Mouse (Mus musculus) liver, postnatal 0 days (tissue): ENCODE data around the gene Ttll5. TPM values are rescaled to one million over a fixed set of nuclear protein-coding genes. Genes with fewer than 3 reads are reported as not detected.

ENCODE experiments used
- ATAC-seq: fragments of 200-750 bp; cut with Nextera tagmentation; 2 replicates; pipeline ENCODE4 v1.8.0; 2017; ENCODE audit warnings: mild to moderate bottlenecking, moderate library complexity
- DNase-seq: peaks from one replicate; pipeline ENCODE4 v3.0.0-alpha.2; 2016
- H3K27ac ChIP-seq: fragments of 300-500 bp; sonication (generic); 2 replicates; pipeline ENCODE4 v1.5.1; 2014; ENCODE audit warnings: antibody characterized with exemption, moderate library complexity, mild to moderate bottlenecking, low read depth
- H3K27me3 ChIP-seq: fragments of 300-500 bp; sonication (generic); 2 replicates; pipeline ENCODE4 v1.6.1; 2014; ENCODE audit warnings: low read length, control low read depth, mixed read lengths; ENCODE audit not compliant: insufficient read depth
- H3K36me3 ChIP-seq: fragments of 300-500 bp; sonication (generic); replicated peaks from 2 replicates; pipeline ENCODE4 v1.6.1; 2014; ENCODE audit warnings: mild to moderate bottlenecking, control low read depth, low read length, moderate library complexity, mixed read lengths; ENCODE audit not compliant: insufficient read depth
- H3K4me1 ChIP-seq: fragments of 300-500 bp; sonication (generic); 2 replicates; pipeline ENCODE4 v1.6.1; 2014; ENCODE audit warnings: antibody characterized with exemption, mild to moderate bottlenecking, control low read depth; ENCODE audit not compliant: insufficient read depth
- H3K4me2 ChIP-seq: fragments of 300-500 bp; sonication (generic); 2 replicates; pipeline ENCODE4 v1.6.1; 2014; ENCODE audit warnings: low read depth, mild to moderate bottlenecking, low read length, moderate library complexity, mixed read lengths
- H3K4me3 ChIP-seq: fragments of 300-500 bp; sonication (generic); 2 replicates; pipeline ENCODE4 v1.5.1; 2014; ENCODE audit warnings: low read depth, low read length
- H3K9ac ChIP-seq: fragments of 300-500 bp; sonication (generic); replicated peaks from 2 replicates; pipeline ENCODE4 v1.6.1; 2014; ENCODE audit warnings: mild to moderate bottlenecking, moderate library complexity
- H3K9me3 ChIP-seq: fragments of 300-500 bp; sonication (generic); 2 replicates; pipeline ENCODE4 v1.6.1; 2016; ENCODE audit warnings: mild to moderate bottlenecking, control low read depth, low read length, mixed read lengths
- CTCF ChIP-seq: sonication (generic); IDR thresholded peaks from 2 replicates; pipeline ENCODE4 v1.5.1; 2016; ENCODE audit warnings: antibody characterized with exemption, low read depth
- EP300 ChIP-seq: IDR thresholded peaks from 2 replicates; pipeline ENCODE4 v1.6.1; 2016; ENCODE audit warnings: antibody characterized with exemption, low read depth, mild to moderate bottlenecking
- WGBS: fragments of 180-500 bp; shearing (Covaris S2); extraction: QIAGEN DNeasy Blood & Tissue Kit; methylation state at CpG from one replicate; pipeline ENCODE4 v1.1.7; 2014; ENCODE audit not compliant: insufficient replicate concordance; 5-methylcytosine and 5-hydroxymethylcytosine counted together
- polyA plus RNA-seq: library from polyadenylated mRNA; unstranded; fragments of >200 nt; fragmentation: Nextera tagmentation; extraction: Ambion mirVana; gene quantifications from 2 replicates; pipeline ENCODE4 v1.2.1, GENCODE M21; 2015

The Ttll5 gene
- polyA plus RNA-seq, 1 experiment from 2014 or later, result 2.8 TPM

- ATAC-seq (no peak), DNase-seq (no peak)
- Histone ChIP-seq H3K9me3 (peaks cover 5% of the 10 kb centered on the region), H3K9ac (no peak overlapping the region), H3K4me1 (no peaks in the 10 kb centered on the region), H3K27me3 (no peaks in the 10 kb centered on the region), H3K27ac (no peak overlapping the region), H3K4me2 (no peak overlapping the region), H3K36me3 (peaks cover 43% of the 10 kb centered on the region), H3K4me3 (no peak overlapping the region)
- WGBS, result 75% methylated on average over 4 of the region's 4 CpGs
- TF ChIP-seq CTCF, result no peak
- TF ChIP-seq EP300, result no peak
These were observed 105.3 kb downstream of the Ttll5 start for GRCm38 (mm10) chr12:85929711-85930110.

- Histone ChIP-seq H3K4me1 (no peaks in the 10 kb centered on the region), H3K27ac (no peak overlapping the region), H3K36me3 (peaks cover 43% of the 10 kb centered on the region), H3K4me2 (no peak overlapping the region), H3K9ac (no peak overlapping the region), H3K9me3 (peaks cover 5% of the 10 kb centered on the region), H3K4me3 (no peak overlapping the region), H3K27me3 (no peaks in the 10 kb centered on the region)
- DNase-seq (no peak), ATAC-seq (no peak)
- WGBS, result 90% methylated on average over 3 of the region's 3 CpGs
- TF ChIP-seq CTCF (0 out of 2 replicates have a peak, but pooled peaks have one; percentile 21), EP300 (no peak)
These were observed 106.3 kb downstream of the Ttll5 start for GRCm38 (mm10) chr12:85930713-85931112.

GRCm38 (mm10) chr12:85933241-85933640, 108.8 kb downstream of the Ttll5 start:
- WGBS, result 88% methylated on average over 10 of the region's 10 CpGs
- Histone ChIP-seq H3K27ac (no peak overlapping the region), H3K27me3 (no peaks in the 10 kb centered on the region), H3K9me3 (peaks cover 5% of the 10 kb centered on the region), H3K4me1 (no peaks in the 10 kb centered on the region), H3K4me2 (no peak overlapping the region), H3K9ac (no peak overlapping the region), H3K4me3 (no peak overlapping the region), H3K36me3 (peaks cover 38% of the 10 kb centered on the region)
- ATAC-seq (no peak), DNase-seq (no peak)
- TF ChIP-seq CTCF (no peak), EP300 (no peak)

- TF ChIP-seq CTCF (no peak), EP300 (no peak)
- ATAC-seq (no peak), DNase-seq (no peak)
- no peak overlapping the region for H3K4me3 ChIP-seq
- no peak overlapping the region for H3K4me2 ChIP-seq
- H3K27me3 ChIP-seq, result no peaks in the 10 kb centered on the region
- H3K4me1 ChIP-seq, result no peaks in the 10 kb centered on the region
- H3K9ac ChIP-seq, result no peak overlapping the region
- peaks cover 2% of the 10 kb centered on the region for H3K9me3 ChIP-seq
- H3K36me3 ChIP-seq, result peaks cover 28% of the 10 kb centered on the region
- 79% methylated on average over 5 of the region's 5 CpGs for WGBS
- no peak overlapping the region for H3K27ac ChIP-seq
These were observed 112.9 kb downstream of the Ttll5 start for GRCm38 (mm10) chr12:85937384-85937783.

- DNase-seq (no peak), ATAC-seq (no peak)
- no peak overlapping the region for H3K9ac ChIP-seq
- no peak for TF ChIP-seq CTCF
- no peak for TF ChIP-seq EP300
- H3K4me1 ChIP-seq, result no peaks in the 10 kb centered on the region
- H3K36me3 ChIP-seq, result peaks cover 10% of the 10 kb centered on the region
- no peak overlapping the region for H3K27ac ChIP-seq
- 47% methylated on average over 10 of the region's 10 CpGs for WGBS
- no peaks in the 10 kb centered on the region for H3K9me3 ChIP-seq
- H3K4me3 ChIP-seq, result no peak overlapping the region
- H3K4me2 ChIP-seq, result no peak overlapping the region
- H3K27me3 ChIP-seq, result no peaks in the 10 kb centered on the region
These were observed 119.0 kb downstream of the Ttll5 start for GRCm38 (mm10) chr12:85943456-85943855.

- no peaks in the 10 kb centered on the region for H3K9me3 ChIP-seq
- no peak overlapping the region for H3K4me3 ChIP-seq
- H3K27ac ChIP-seq, result no peak overlapping the region
- DNase-seq (no peak), ATAC-seq (no peak)
- no peaks in the 10 kb centered on the region for H3K4me1 ChIP-seq
- H3K9ac ChIP-seq, result no peak overlapping the region
- WGBS, result 68% methylated on average over 3 of the region's 3 CpGs
- TF ChIP-seq EP300 (no peak), CTCF (no peak)
- H3K36me3 ChIP-seq, result peaks cover 10% of the 10 kb centered on the region
- no peaks in the 10 kb centered on the region for H3K27me3 ChIP-seq
- no peak overlapping the region for H3K4me2 ChIP-seq
These were observed 120.0 kb downstream of the Ttll5 start for GRCm38 (mm10) chr12:85944419-85944818.

GRCm38 (mm10) chr12:85947161-85947560, 122.7 kb downstream of the Ttll5 start:
- TF ChIP-seq CTCF, result no peak
- no peak for TF ChIP-seq EP300
- DNase-seq, result no peak

More at GRCm38 (mm10) chr12:85947161-85947560, 122.7 kb downstream of the Ttll5 start:
- H3K4me1 ChIP-seq, result no peaks in the 10 kb centered on the region
- H3K4me2 ChIP-seq, result no peak overlapping the region
- no peak overlapping the region for H3K27ac ChIP-seq
- H3K27me3 ChIP-seq, result no peaks in the 10 kb centered on the region
- no peak overlapping the region for H3K9ac ChIP-seq
- no peaks in the 10 kb centered on the region for H3K9me3 ChIP-seq
- 73% methylated on average over 4 of the region's 4 CpGs for WGBS
- peaks cover 5% of the 10 kb centered on the region; the same call in 1 of the 2 replicates for H3K36me3 ChIP-seq
- no peak overlapping the region for H3K4me3 ChIP-seq
- ATAC-seq, result no peak
